Mouse (Mus musculus): ENCODE measurements around the gene Lrit3.

- TF ChIP-seq HCFC1 (IDR thresholded peaks at IDR 0.05; ENCODE audit: borderline replicate concordance, insufficient read depth, low read length) (peak; percentile 82), CHD2 (IDR thresholded peaks at IDR 0.05; ENCODE audit: low read depth, low read length) (no peak), ZC3H11A (IDR thresholded peaks at IDR 0.05; ENCODE audit: borderline replicate concordance, low read depth, low read length) (no peak), ZNF384 (IDR thresholded peaks at IDR 0.05; ENCODE audit: low read depth, low read length) (no peak)
Measured at GRCm38 (mm10) chr3:129831035-129831568, 27.3 kb upstream of the Lrit3 start, which contains the start of gene Gar1.
